19 mouse cellular contexts compared by ENCODE assay signal in the genomic region with DNA sequence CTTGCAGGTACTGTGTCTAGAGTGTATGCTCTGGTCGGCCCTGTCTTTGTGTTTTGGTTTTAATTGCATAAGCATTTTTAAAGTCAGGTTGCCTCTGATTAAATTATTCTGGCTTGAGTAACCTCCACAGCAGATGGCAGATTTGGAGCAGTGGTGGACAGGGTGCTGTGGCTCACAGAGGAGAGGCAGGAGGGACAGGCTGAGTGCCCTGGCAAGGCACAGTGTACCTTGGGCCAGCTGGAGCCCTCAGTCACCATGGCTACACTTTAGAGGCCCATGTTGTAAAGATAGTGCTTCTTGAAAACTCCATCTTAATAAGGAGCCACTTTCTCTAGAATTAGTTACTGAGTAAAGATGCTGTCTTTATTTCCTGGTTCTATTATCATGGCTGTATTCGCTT. TPM values are rescaled to one million over a fixed set of nuclear protein-coding genes. Genes with fewer than 3 reads are reported as not detected.
DNase-seq lines count a peak whose midpoint lies in the region; ATAC-seq lines count a peak whose summit lies in the region.
"Had no signal": no experiment of that assay in that cellular context is flagged by ENCODE, and none has a peak within 500 bp of the region (broad histone marks: within the 10 kb centered on the region; RNA-seq: fewer than 3 reads in every experiment).

No protein-coding gene starts in this region.

- WGBS in hindbrain, embryonic 15.5 days: 78% methylated on average over 2 of the region's 2 CpGs
- WGBS in hindbrain, embryonic 11.5 days: 90% methylated on average over 2 of the region's 2 CpGs
- WGBS in midbrain, embryonic 13.5 days: 87% methylated on average over 2 of the region's 2 CpGs
- 88% methylated on average over 2 of the region's 2 CpGs for WGBS in midbrain, embryonic 16.5 days
- WGBS in heart, embryonic 11.5 days (ENCODE audit: insufficient replicate concordance): 86% methylated on average over 2 of the region's 2 CpGs

- ATAC-seq in hindbrain, embryonic 15.5 days (ENCODE audit: low FRiP score, low read depth): no peak
- no peak for ATAC-seq in hindbrain, embryonic 11.5 days (ENCODE audit: low FRiP score)
- ATAC-seq in midbrain, embryonic 13.5 days: 0 out of 2 replicates have a peak, but pooled peaks have one; percentile 56
- ATAC-seq in midbrain, embryonic 16.5 days: no peak
- ATAC-seq in heart, embryonic 11.5 days (replicated peaks; ENCODE audit: insufficient number of reproducible peaks, low FRiP score, low TSS enrichment): no peak
- ATAC-seq: lung, postnatal 0 days had no signal

- no peak overlapping the region for H3K4me3 ChIP-seq in hindbrain, embryonic 15.5 days
- no peak overlapping the region for H3K4me3 ChIP-seq in hindbrain, embryonic 11.5 days (ENCODE audit: low read depth, low read length)
- no peak overlapping the region for H3K4me3 ChIP-seq in midbrain, embryonic 13.5 days (replicated peaks)
- no peak overlapping the region for H3K4me3 ChIP-seq in midbrain, embryonic 16.5 days (ENCODE audit: low read depth, low read length)
- no peak overlapping the region for H3K4me3 ChIP-seq in heart, embryonic 11.5 days (ENCODE audit: low read depth, low read length)
- H3K4me3 ChIP-seq: heart, embryonic 15.5 days; limb, embryonic 13.5 days had no signal

- H3K9me3 ChIP-seq in hindbrain, embryonic 15.5 days: no peaks in the 10 kb centered on the region
- H3K9me3 ChIP-seq in hindbrain, embryonic 11.5 days (ENCODE audit: control insufficient read depth, low read length): no peaks in the 10 kb centered on the region
- 0 out of 2 replicates have a peak, but pooled peaks cover 2% of the 10 kb centered on the region for H3K9me3 ChIP-seq in midbrain, embryonic 13.5 days
- no peaks in the 10 kb centered on the region for H3K9me3 ChIP-seq in midbrain, embryonic 16.5 days (replicated peaks; ENCODE audit: control insufficient read depth, low read length, poor library complexity, severe bottlenecking)
- H3K9me3 ChIP-seq in heart, embryonic 11.5 days (replicated peaks; ENCODE audit: control insufficient read depth, low read length): 0 out of 2 replicates have a peak, but pooled peaks cover 3% of the 10 kb centered on the region

- H3K4me1 ChIP-seq in hindbrain, embryonic 15.5 days (replicated peaks): peaks cover 14% of the 10 kb centered on the region
- H3K4me1 ChIP-seq in hindbrain, embryonic 11.5 days (replicated peaks; ENCODE audit: control insufficient read depth, insufficient read depth, low read length): 0 out of 2 replicates have a peak, but pooled peaks cover 2% of the 10 kb centered on the region
- H3K4me1 ChIP-seq in midbrain, embryonic 13.5 days (replicated peaks): peaks cover 32% of the 10 kb centered on the region
- peaks cover 13% of the 10 kb centered on the region for H3K4me1 ChIP-seq in midbrain, embryonic 16.5 days (ENCODE audit: control insufficient read depth, insufficient read depth, low read length)
- no peaks in the 10 kb centered on the region for H3K4me1 ChIP-seq in heart, embryonic 11.5 days (ENCODE audit: control insufficient read depth, insufficient read depth, low read length)
- H3K4me1 ChIP-seq: heart, embryonic 15.5 days had no signal

- H3K27ac ChIP-seq in hindbrain, embryonic 15.5 days (replicated peaks): peak overlapping the region; percentile 23; the same call in 1 of the 2 replicates
- H3K27ac ChIP-seq in hindbrain, embryonic 11.5 days (ENCODE audit: low read depth, low read length): no peak overlapping the region
- peak overlapping the region; percentile 36; the same call in 1 of the 2 replicates for H3K27ac ChIP-seq in midbrain, embryonic 13.5 days
- H3K27ac ChIP-seq in midbrain, embryonic 16.5 days (ENCODE audit: low read length): no peak overlapping the region
- no peak overlapping the region for H3K27ac ChIP-seq in heart, embryonic 11.5 days (ENCODE audit: low read depth, low read length)
- H3K27ac ChIP-seq: heart, embryonic 15.5 days; kidney, postnatal 0 days; limb, embryonic 13.5 days; liver, embryonic 14.5 days; stomach, postnatal 0 days had no signal

- no peak for DNase-seq in hindbrain, embryonic 11.5 days (ENCODE audit: low spot score)
- peak; percentile 93 for DNase-seq in cerebellum, adult 9-10 months
- peak; percentile 44 for DNase-seq in retina, embryonic 14.5 days (ENCODE audit: low spot score)
- DNase-seq in spleen, adult 18-20 months: no peak
- DNase-seq: adrenal gland, postnatal 10 days; B cell, adult 2 months; kidney, adult 11 months; right cerebral cortex, postnatal 25 days; thymus, postnatal 14 days had no signal

- H3K27me3 ChIP-seq in hindbrain, embryonic 15.5 days: no peaks in the 10 kb centered on the region
- no peaks in the 10 kb centered on the region for H3K27me3 ChIP-seq in hindbrain, embryonic 11.5 days (ENCODE audit: control insufficient read depth, insufficient read depth, low read length)
- no peaks in the 10 kb centered on the region for H3K27me3 ChIP-seq in midbrain, embryonic 13.5 days
- no peaks in the 10 kb centered on the region for H3K27me3 ChIP-seq in midbrain, embryonic 16.5 days (ENCODE audit: control insufficient read depth, insufficient read depth, low read depth, low read length)
- H3K27me3 ChIP-seq in heart, embryonic 11.5 days (ENCODE audit: control insufficient read depth, insufficient read depth, low read length): no peaks in the 10 kb centered on the region
- H3K27me3 ChIP-seq: heart, embryonic 15.5 days; limb, embryonic 13.5 days had no signal

- 0 out of 2 replicates have a peak, but pooled peaks cover 3% of the 10 kb centered on the region for H3K36me3 ChIP-seq in hindbrain, embryonic 15.5 days
- no peaks in the 10 kb centered on the region for H3K36me3 ChIP-seq in hindbrain, embryonic 11.5 days (ENCODE audit: control insufficient read depth, insufficient read depth, low read length)
- H3K36me3 ChIP-seq in midbrain, embryonic 13.5 days: peaks cover 7% of the 10 kb centered on the region
- H3K36me3 ChIP-seq in midbrain, embryonic 16.5 days (ENCODE audit: control insufficient read depth, insufficient read depth, low read length): peaks cover 3% of the 10 kb centered on the region; the same call in 1 of the 2 replicates
- H3K36me3 ChIP-seq in heart, embryonic 11.5 days (ENCODE audit: control insufficient read depth, insufficient read depth, low read length): no peaks in the 10 kb centered on the region
- H3K36me3 ChIP-seq: heart, embryonic 15.5 days had no signal

- no peak overlapping the region for H3K9ac ChIP-seq in hindbrain, embryonic 15.5 days
- no peak overlapping the region for H3K9ac ChIP-seq in hindbrain, embryonic 11.5 days (ENCODE audit: low read depth, low read length)
- no peak overlapping the region for H3K9ac ChIP-seq in midbrain, embryonic 13.5 days (replicated peaks)
- no peak overlapping the region for H3K9ac ChIP-seq in midbrain, embryonic 16.5 days (ENCODE audit: low read depth, low read length)
- H3K9ac ChIP-seq in heart, embryonic 11.5 days (ENCODE audit: low read depth, low read length): no peak overlapping the region
- H3K9ac ChIP-seq: heart, embryonic 15.5 days; limb, embryonic 13.5 days; liver, embryonic 14.5 days had no signal

- no peak overlapping the region for H3K4me2 ChIP-seq in hindbrain, embryonic 15.5 days
- H3K4me2 ChIP-seq in hindbrain, embryonic 11.5 days (replicated peaks; ENCODE audit: low read depth, low read length): no peak overlapping the region
- H3K4me2 ChIP-seq in midbrain, embryonic 13.5 days (replicated peaks): no peak overlapping the region
- no peak overlapping the region for H3K4me2 ChIP-seq in midbrain, embryonic 16.5 days (ENCODE audit: low read length)
- no peak overlapping the region for H3K4me2 ChIP-seq in heart, embryonic 11.5 days
- H3K4me2 ChIP-seq: heart, embryonic 15.5 days; limb, embryonic 13.5 days had no signal

RNA-seq across cellular contexts. Expression of gene Gm42669, which starts 11.4 kb away (rescaled TPM):
- polyA plus RNA-seq in hindbrain, embryonic 15.5 days (2015; fragmentation: Nextera tagmentation; extraction: Ambion mirVana): 0.41 and 0.54 TPM in 2 replicates
- polyA plus RNA-seq in hindbrain, embryonic 11.5 days (2014; fragmentation: Nextera tagmentation; extraction: Ambion mirVana): 0.28 and 0.57 TPM in 2 replicates
- polyA plus RNA-seq in midbrain, embryonic 13.5 days (2015; fragmentation: Nextera tagmentation; extraction: Ambion mirVana): 0.30 and 0.39 TPM in 2 replicates
- 0.73 and 0.81 TPM in 2 replicates for polyA plus RNA-seq in midbrain, embryonic 16.5 days (2015; fragmentation: Nextera tagmentation; extraction: Ambion mirVana)
- polyA plus RNA-seq in heart, embryonic 11.5 days (2014; fragmentation: Nextera tagmentation; extraction: Ambion mirVana): 0.23 and 0.40 TPM in 2 replicates

RNA-seq across cellular contexts. Expression of gene 1700028K03Rik, which starts 38.5 kb away (rescaled TPM):
- 0.18 and 0.29 TPM in 2 replicates for polyA plus RNA-seq in hindbrain, embryonic 15.5 days (2015; fragmentation: Nextera tagmentation; extraction: Ambion mirVana)
- 0.04 and 0.48 TPM in 2 replicates for polyA plus RNA-seq in hindbrain, embryonic 11.5 days (2014; fragmentation: Nextera tagmentation; extraction: Ambion mirVana)
- polyA plus RNA-seq in midbrain, embryonic 13.5 days (2015; fragmentation: Nextera tagmentation; extraction: Ambion mirVana): 0.30 and 0.45 TPM in 2 replicates
- 0.29 and 0.46 TPM in 2 replicates for polyA plus RNA-seq in midbrain, embryonic 16.5 days (2015; fragmentation: Nextera tagmentation; extraction: Ambion mirVana)
- 0.06 TPM in 1 of 2 replicates, not detected in the other for polyA plus RNA-seq in heart, embryonic 11.5 days (2014; fragmentation: Nextera tagmentation; extraction: Ambion mirVana)

RNA-seq across cellular contexts. Expression of gene Btbd8, which starts 58.2 kb away (rescaled TPM):
- 17.5 and 19.3 TPM in 2 replicates for polyA plus RNA-seq in hindbrain, embryonic 15.5 days (2015; fragmentation: Nextera tagmentation; extraction: Ambion mirVana)
- 7.5 and 11.7 TPM in 2 replicates for polyA plus RNA-seq in hindbrain, embryonic 11.5 days (2014; fragmentation: Nextera tagmentation; extraction: Ambion mirVana)
- 14.5 and 17.9 TPM in 2 replicates for polyA plus RNA-seq in midbrain, embryonic 13.5 days (2015; fragmentation: Nextera tagmentation; extraction: Ambion mirVana)
- 23.5 and 24.9 TPM in 2 replicates for polyA plus RNA-seq in midbrain, embryonic 16.5 days (2015; fragmentation: Nextera tagmentation; extraction: Ambion mirVana)
- polyA plus RNA-seq in heart, embryonic 11.5 days (2014; fragmentation: Nextera tagmentation; extraction: Ambion mirVana): 3.6 and 4.2 TPM in 2 replicates

Comparison
In these comparisons a context has a peak if more than half of its experiments do, and no peak if none do; other contexts are left out.
1. H3K27ac ChIP-seq: peak in hindbrain, embryonic 15.5 days (single experiment) and midbrain, embryonic 13.5 days (single experiment); none in hindbrain, embryonic 11.5 days (single experiment), midbrain, embryonic 16.5 days (single experiment) and heart, embryonic 11.5 days (single experiment).
2. DNase-seq: peak in cerebellum, adult 9-10 months (single experiment) and retina, embryonic 14.5 days (single experiment); none in hindbrain, embryonic 11.5 days (single experiment) and spleen, adult 18-20 months (0 of 2).